Mouse (Mus musculus) lung, postnatal 0 days (tissue): ENCODE results near the gene Mdm2.

Experiments
- CTCF ChIP-seq: IDR thresholded peaks from 2 replicates; pipeline ENCODE4 v1.5.1; 2016; ENCODE audit warnings: antibody characterized with exemption, mild to moderate bottlenecking
- EP300 ChIP-seq: IDR thresholded peaks from 2 replicates; pipeline ENCODE4 v1.6.1; 2016; ENCODE audit warnings: antibody characterized with exemption, mild to moderate bottlenecking, control low read depth

GRCm38 (mm10) chr10:117714928-117715500, 4.5 kb upstream of the Mdm2 start:
- TF ChIP-seq CTCF, result no peak
- no peak for TF ChIP-seq EP300
